Mouse (Mus musculus): ENCODE data around the gene Trim40.
A peak's percentile ranks its signal among the peaks of the same experiment; 100 is the strongest.

Gene Trim40

DNA sequence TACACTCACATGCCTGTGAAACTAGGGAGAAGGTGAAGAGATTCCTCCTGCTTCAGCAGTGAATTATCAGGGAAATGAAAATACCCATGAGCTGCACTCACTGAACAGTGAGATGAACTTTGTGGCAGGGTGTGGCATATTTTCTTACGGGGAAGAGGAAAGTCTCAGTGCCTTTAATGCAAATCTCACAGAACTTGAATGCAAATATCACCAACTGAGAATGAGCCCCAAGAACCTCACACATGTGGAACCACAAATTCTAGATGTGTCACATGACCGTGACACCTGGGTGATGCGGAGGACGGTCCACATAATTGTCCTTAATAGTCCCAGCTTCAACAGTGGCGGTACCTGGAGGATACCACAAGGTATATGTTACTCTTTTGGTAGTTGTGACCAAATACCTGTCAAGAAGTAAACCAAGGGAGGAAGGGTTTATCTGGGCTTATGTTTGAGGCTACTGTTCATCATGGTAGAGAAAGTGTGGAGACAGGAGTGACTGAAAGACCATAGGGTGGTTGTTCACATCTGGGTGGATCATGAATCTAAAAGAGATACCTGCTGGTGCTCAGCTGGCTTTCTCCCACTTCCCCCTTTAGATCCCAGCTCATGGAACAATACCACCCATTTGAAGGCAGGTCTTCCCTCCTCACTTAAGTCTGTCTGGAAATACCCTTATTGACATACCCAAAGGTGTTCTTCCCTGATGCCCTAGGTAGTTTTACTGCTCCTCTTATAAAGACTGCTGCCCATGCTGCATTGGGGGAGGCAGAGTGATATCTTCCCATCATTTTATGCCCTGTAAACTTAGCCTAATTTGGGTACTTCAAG, at the start of gene Trim40:
TSS of gene Trim40 (minus strand) at position 51 of the 831 bp plus-strand sequence.
- DNase-seq (ENCODE audit: low spot score in 2 of 2), result no peak

DNA sequence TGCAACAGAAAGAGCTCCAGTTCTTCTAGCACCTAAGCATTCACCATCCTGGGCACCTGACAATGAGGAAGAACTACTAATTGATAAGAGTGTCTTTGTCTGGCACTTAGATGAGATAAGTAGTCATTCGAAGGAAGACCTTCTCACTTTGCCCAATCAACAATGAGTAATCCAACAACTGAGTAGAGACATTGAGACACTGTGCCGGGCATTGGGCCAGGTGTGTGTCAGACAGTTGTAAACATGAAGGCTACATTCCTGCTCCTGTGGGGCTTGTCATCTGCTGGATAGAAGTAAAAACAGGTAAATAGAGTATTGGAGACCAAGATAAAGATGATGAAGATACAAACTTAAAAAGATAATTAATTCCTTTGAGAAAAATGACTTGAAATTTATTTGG, 48.1 kb upstream of the Trim40 start:
- no peak for DNase-seq (ENCODE audit: low spot score in 2 of 2)

DNA sequence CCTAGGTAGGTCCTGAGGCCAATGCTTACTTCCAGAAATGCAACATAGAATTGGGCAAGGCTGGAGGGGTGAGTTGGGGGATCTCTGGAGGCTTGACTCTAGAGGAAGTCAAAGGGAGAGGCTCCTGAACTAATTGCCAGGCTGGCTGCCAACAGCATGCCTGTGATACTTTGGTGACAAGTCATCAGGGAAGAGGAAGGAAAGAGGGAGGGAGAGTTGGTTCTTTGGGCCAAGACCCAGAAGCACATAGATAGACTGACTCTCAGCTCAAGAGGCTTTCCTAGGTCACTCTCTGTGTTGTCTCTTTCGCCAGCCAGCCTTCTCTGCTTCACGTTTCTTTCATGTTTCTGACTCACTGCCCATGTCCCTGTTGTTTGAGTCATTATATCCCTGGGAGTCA, 41.9 kb upstream of the Trim40 start:
- DNase-seq (ENCODE audit: low spot score in 2 of 2), result no peak

DNA sequence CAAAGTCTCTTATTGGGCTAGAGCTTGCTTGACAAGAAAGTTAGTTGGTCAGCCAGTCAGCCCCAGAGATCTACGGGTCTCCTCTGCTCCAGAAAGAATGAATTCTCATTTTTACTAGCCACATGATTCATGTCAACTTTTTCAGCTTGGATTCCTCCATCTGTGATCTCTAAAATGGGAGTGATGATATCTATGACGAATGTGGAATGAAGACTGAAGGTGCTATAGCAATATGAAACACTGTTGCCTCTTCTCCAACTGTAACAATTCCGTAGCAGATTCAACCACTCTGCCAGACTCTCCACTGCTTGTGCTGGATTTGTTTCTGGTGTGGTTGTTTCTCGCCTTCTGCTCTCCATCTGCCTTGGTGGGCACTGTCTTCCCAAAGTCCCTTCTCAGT, 41.2 kb upstream of the Trim40 start:
- no peak for DNase-seq (ENCODE audit: low spot score in 2 of 2)

DNA sequence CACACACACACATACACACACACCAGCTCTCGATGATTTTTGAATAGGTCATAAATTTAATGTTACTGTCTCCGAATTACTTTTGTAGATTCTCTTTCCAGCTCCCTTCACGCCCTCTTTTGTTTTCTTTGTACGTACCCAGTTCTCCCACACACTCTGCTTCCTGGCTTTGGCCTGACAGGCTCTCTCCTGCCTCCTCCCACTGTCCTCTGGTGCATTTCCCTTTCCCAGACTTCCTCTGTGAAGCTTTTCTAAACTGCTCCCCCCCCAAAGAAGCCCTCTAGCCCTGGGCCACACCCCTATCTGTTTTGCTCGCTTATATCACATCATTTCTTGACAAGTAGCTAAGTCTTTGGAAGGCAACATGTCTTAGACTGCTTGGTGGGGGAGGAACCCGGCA, 40.3 kb upstream of the Trim40 start:
- no peak for DNase-seq (ENCODE audit: low spot score in 2 of 2)

DNA sequence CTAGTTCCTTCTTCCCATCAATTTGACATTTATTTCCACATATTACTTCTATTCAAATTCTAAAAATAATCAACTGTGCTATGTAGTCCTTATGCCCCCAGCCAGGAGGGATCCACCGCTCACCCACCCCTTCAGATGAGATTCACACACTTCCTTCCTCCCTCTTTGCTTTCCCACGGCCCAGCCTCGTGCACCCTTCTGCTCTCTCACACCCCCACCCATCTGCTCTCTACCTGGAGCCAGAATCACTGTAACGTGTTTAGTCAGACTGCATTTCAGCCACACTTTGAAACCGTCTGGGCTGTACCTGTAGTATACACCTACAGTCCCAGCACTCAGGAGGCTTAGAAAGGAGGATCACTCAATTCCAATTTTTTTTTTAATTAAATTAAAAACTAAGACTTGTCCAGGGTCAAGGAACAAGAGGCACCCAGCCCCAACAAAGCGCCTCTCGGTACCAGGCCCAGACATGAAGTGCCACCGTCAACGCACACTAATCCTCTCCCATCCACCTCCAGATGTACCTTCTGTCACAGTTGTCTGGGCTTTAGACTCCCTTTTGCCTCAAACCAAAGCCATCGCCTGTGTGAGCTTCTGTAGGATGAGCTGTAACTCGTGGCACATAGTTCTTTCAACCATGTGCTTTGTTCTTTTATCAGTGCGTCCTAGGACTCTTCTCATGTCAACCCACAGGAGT, 39.5 kb upstream of the Trim40 start:
- DNase-seq (ENCODE audit: low spot score in 2 of 2), result no peak

DNA sequence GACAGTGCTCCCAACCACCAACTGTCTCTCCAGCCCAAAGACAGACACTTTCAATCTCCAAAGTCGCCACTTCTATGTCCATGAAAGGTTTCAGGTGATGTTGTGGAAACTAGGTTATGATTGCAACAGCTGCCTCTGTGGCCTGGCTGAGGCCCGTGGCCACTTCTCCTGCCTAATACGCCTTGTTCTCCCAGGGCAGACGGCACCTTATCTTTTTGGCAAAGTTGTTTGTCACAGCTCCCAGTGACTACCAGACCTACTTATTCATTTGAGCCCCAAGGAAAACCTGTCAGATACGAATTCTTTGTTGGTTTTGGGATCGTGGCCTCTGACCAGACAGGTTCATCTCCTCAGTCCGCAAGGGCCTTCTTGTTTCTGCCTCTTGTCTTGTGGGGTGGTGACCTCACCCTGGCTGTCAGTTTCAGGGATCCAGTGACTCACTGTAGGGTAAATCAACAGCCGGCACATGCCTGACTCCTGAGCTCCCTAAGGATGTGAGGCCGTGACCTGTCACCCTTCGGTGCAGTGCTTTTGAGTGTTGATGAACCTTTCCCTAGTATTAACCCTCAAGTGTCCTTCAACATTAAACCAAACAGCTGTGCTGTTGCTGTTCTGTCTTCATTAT, 37.7 kb upstream of the Trim40 start:
- DNase-seq (ENCODE audit: low spot score in 2 of 2), result no peak

DNA sequence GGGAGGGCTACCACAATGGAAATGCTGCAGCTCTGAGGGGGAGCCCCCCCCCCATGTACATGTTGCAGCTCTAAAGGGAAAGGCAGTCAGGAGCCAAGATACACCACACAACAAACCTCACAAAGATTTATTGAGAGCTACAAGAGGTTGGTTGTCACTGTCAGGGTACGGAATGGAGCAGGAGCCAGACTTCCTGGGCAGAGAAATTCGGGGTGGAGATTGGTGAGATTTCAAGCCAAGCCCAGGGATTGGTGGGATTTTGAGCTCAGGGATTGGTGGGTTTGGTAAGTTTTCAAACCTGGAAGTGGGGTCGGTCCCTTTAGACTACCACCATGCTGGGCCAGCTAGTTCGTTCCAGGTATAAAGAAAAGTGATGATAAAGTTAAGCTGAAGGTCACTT, 33.6 kb upstream of the Trim40 start:
- no peak for DNase-seq (ENCODE audit: low spot score in 2 of 2)

DNA sequence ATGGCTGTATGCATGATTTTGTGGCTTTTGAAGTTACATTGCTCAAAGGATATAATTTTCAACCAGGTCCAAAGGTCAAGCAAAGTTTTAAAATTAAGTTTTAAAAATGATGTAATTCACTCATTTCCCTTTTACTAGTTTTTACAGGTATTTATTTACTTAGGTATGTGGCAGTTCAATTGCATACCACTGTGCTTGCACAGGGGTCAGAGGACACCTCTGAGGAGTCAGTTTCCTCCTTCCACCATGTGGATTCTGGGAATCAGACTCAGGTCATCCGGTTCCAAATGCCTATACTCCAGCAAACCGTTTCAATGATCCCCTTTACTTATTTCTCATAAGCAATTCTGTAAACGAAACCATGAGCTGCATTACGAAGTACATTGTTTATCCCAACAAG, 32.8 kb upstream of the Trim40 start:
- no peak for DNase-seq (ENCODE audit: low spot score in 2 of 2)

DNA sequence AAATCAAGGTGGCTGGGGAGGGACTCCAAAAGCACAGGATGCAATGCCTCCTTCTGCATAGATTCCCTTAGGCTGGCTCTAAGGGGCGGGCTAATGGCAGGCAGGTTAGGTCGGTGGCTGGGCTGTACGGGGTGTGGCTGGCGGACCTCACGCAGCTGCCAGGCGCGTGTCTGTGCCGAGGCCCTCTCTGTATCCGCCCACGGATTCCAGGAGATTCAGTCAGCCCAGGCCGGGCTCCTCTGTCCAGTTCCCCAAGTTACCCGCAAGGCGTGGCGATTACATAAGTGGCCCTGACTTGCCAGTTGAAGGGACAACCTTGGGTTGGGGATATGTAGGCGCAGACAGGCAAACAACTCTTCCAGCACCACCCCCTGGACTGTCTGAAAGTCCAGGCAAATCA, 30.3 kb upstream of the Trim40 start:
- peak; percentile 38 to 59 for DNase-seq (ENCODE audit: low spot score in 2 of 2)

DNA sequence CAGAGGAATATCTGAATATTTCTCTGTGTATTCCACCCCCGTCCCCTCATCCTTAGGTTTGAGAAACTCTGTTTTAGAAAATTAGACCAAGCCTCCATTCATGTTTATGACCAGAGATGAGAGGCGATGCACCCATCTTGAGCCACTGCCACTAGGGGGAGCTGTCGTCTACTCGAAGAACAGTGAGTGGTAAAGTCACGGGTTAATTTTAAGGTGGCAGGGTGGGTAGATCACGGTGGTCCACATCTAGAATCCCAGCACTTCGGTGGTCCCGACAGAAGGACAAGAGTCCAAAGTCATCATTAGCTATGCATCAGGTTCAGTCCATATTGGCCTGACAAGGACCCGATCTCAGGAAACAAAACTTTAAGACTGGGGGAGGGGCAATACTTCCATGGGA, 25.2 kb upstream of the Trim40 start:
- DNase-seq (ENCODE audit: low spot score in 2 of 2), result peak; percentile 33 to 47

DNA sequence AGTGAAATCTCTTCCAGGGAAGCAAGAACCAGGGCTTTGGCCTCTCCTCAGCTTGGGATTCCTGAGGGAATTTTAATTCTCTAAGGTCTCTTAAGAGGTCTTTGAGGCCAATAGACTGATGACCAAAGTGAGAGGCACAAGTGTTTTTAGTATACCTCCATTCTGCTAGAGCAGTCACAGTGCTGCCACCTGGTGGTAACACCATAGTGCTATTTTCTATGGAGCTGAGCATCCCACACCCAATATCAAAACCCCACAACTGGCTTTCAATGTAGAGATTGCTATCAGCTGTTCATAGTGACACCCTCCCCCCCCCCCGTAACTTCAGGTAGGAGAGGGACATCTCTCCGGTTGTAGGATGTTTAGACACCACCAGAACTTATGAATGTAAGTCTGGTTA, 24.2 kb upstream of the Trim40 start:
- DNase-seq (ENCODE audit: low spot score in 2 of 2), result peak; percentile 64 to 65

DNA sequence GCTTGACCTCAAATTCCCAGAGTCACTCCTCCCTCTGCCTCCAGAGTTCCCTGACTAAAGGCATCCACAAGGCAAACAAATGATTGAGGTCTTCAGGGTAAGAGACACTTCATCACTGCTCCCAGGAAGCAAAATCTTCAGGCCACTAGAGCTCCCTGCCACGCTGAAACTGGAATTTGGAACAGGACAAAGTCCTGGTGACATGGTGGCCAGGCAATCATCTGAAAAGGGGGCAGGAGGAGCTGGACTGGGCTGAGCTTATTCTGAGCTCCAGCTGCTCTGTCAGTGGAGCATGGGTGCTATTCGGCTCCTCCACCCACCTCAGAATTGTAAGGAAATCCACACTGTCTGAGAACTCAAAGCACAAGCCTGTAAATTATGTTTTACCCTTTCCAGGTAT, 22.1 kb upstream of the Trim40 start:
- no peak for DNase-seq (ENCODE audit: low spot score in 2 of 2)

DNA sequence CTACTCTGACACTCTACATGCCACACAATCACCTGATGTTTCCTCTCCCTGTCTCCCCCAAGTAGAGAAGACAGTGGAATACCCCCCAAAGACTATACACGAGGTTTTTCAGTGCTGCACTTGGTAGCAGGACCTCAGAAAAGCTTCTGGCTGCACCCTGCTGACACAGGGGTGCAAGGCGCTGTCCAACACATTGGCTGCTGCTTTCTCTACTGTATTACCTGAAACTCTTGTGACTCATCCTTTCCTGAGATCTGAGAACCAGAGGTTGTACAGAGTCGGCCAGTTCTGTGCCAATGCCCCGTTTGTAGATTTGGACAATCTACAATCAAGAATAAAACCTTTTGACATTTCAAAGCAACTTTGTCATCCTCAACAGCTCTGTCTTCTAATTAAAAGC, 19.9 kb upstream of the Trim40 start:
- no peak for DNase-seq (ENCODE audit: low spot score in 2 of 2)

DNA sequence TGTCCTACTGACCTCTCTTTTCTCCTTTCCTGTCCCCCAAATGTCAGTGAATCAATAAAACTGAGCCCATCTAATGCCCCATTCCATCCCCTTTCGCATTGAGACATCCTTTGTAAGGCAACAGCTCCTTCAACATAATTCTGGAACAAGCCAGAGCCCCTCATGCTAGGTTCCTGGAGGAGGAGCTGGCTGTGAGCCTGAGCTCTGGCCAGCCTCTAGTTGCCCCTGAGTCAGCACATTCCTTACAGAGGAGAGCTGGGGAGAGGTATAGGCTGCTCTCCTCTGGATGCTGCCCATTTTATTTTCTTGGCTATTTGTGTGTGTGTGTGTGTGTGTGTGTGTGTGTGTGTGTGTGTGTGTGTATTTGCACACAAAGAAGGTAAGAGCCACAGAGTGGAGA, 18.3 kb upstream of the Trim40 start:
- no peak for DNase-seq (ENCODE audit: low spot score in 2 of 2)

DNA sequence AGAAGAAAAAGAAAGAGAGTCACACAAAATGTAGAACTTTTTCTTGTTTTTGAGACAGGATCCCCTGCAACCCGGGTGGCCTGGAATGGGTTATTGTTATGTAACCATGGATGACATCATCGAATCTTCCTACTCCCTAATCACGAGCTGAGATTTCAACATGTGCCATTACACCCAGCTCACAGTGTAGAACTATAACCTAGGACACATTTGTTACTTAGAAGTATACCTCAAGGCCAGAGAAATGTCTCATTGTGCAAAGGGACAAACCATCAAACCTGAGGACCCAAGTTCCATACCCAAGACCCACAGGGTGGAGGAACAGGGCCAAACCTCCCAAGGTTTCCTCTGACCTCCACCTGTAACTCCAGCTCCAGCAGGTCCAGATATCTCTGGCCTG, 13.7 kb upstream of the Trim40 start:
- DNase-seq (ENCODE audit: low spot score in 2 of 2), result no peak

DNA sequence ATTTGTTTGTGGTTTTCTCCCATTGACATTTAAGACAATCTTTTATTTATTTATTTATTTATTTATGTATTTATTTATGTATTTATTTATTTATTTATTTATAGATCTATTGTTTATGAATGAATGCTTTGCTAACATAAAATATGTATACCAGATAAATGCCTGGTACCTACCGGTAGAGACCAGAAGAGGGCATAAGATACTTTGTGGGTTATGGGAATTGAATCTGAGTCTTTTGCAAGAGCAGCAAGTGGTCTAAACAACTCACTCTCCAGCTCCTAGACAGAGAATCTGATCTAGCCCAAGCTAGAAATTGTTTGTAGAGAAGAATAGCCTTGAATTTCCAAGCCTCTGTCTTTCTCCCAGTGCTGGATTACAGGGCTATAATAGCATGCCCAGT, 10.8 kb upstream of the Trim40 start:
- no peak for DNase-seq (ENCODE audit: low spot score in 2 of 2)

DNA sequence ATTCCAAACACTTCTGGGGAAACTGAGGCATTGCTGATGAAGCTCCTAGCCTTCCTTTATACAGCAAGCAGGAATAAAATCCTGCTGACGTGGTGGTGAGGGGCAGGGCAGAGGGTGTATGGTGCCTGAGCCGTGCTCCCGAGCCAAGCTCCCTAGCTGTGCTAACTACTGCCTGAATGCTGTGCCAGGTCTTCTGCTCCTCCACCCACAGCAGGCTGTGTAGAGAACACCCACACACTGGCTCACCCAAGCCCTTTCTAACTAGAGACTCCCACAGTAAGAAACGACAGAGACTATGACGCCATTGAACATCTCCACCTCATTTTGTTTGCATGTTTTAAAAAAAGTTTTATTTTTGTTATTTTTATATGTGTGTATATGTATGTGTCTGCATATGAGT, 10.1 kb upstream of the Trim40 start:
- no peak for DNase-seq (ENCODE audit: low spot score in 2 of 2)

DNA sequence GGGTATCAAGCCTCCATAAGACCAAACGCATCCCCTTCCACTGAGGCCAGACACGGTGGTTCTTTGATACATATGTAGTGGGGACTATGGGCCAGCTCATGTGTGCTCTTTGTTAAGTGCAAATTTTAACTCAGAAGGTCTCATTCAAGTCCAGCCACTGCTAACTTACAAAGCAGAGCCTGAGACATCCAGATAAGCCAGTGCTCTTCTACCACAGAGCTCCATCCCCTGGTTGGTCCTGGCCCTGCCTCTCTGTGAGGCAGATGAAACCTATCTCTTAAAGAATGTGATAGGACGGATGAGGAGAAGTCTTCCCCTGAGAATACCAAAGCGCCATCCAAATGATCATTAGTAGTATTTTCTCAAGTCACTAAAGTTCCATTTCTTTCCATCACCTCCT, 9.5 kb upstream of the Trim40 start:
- no peak for DNase-seq (ENCODE audit: low spot score in 2 of 2)

DNA sequence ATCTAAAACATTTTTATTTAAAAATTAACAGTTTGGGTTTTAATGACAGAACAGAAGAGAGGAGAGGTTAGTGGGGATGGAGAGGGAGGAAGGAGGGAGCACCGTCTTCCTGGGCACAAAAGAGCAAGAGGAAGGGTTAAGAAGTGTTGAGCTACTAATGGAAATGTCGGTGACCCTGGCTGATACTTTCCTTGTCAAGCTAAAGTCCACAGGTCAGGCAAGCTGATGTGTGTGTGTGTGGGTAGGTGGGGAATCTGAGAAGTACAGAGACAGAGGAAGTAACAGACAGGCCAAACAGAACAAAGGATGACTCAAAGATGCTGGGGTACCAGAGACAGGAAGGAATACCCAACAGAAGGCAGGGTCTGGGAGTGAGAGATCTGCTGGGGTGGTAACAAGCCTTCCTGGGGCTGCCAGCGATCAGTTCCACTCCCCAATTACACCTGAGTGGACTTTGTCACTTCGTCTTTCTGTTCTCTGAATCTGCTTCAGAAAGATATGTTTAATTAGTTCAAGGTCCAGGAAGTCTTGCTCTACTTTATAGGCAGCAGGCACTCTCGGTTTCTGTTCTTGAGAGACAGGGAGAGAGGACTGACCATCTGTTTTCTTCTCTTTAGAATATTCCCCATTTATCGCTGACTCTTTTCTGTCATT, 7.8 kb upstream of the Trim40 start, which contains the start of gene Trim31:
TSS of gene Trim31 (plus strand) at position 567 of the 654 bp plus-strand sequence.
- DNase-seq (ENCODE audit: low spot score in 2 of 2), result no peak

DNA sequence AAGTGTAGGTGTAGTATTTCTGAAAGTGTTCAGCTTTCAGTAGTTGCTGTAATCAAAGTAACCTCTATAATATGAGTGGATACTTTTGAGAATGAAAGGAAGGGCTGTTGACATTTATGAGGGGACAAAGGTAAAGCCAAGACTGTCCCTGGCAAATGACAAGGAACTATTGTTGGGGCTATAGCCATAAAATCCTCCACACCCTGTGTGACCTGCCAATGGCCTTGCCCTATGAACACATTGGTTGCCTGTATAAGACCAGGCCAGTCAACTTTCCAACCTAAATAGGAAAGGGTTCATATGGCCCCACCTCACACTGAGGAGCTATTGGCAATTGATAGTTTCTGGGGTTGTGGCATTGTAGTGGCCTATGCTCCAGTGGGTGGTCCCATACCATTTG, 7.1 kb upstream of the Trim40 start:
- no peak for DNase-seq (ENCODE audit: low spot score in 2 of 2)

DNA sequence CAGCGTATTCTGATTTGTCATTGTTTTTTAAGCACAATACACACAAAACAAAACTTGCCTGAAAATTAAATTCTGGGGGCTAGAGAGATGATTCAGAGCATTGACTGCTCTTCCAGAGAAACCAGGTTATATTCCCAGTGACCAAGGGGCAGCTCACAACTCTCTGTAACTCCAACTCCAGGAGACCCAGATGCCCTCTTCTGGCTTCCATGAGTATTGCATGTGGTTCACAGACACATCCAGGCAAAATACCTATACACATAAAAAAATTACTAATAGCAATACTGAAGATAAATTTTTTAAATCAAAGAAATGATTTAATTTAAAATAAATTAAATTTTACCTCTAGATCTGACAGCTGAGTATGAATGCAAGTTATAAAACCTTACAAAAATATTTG, 6.7 kb upstream of the Trim40 start:
- DNase-seq (ENCODE audit: low spot score in 2 of 2), result peak; percentile 18 to 21

All from urinary bladder, postnatal 36 days (tissue).